Mouse (Mus musculus) lung, adult 2 months (tissue): Measurements from ENCODE around the gene Ppp6r2. TPM values are rescaled to one million over a fixed set of nuclear protein-coding genes. Genes with fewer than 3 reads are reported as not detected.
A peak's percentile ranks its signal among the peaks of the same experiment; 100 is the strongest.

Experiments
- DNase-seq: peaks from one replicate; pipeline ENCODE4 v3.0.0; 2022
- H3K4me1 ChIP-seq: fragments of 200-500 bp; 2 replicates; pipeline ENCODE4 v1.6.1; 2011; ENCODE audit warnings: low read length; ENCODE audit not compliant: control insufficient read depth, insufficient read depth
- H3K4me3 ChIP-seq: fragments of 200-500 bp; replicated peaks from 2 replicates; pipeline ENCODE3; 2011; ENCODE audit warnings: low read depth, mild to moderate bottlenecking, control low read depth, low read length; ENCODE audit errors: extremely low read depth
- CTCF ChIP-seq: fragments of 200-500 bp; IDR thresholded peaks from 2 replicates; pipeline ENCODE4 v1.5.1; 2011; ENCODE audit warnings: mild to moderate bottlenecking, low read length, control low read depth; ENCODE audit not compliant: insufficient read depth
- POLR2A ChIP-seq: fragments of 200-500 bp; IDR thresholded peaks from 2 replicates; pipeline ENCODE4 v1.6.1; 2011; ENCODE audit warnings: low read depth, mild to moderate bottlenecking, control low read depth, low read length, borderline replicate concordance; ENCODE audit errors: extremely low read depth
- WGBS: fragments of 180-500 bp; shearing (Covaris S2); methylation state at CpG from one replicate; pipeline ENCODE4 v1.1.7; 2018; 5-methylcytosine and 5-hydroxymethylcytosine counted together
- polyA plus RNA-seq: library from polyadenylated mRNA; depleted of rRNA; stranded (reverse); fragments of >200 nt; gene quantifications from 2 replicates; pipeline ENCODE4 v1.2.3, GENCODE M21; 2012

Gene Ppp6r2
- polyA plus RNA-seq, 1 experiment, result 153 TPM

DNA sequence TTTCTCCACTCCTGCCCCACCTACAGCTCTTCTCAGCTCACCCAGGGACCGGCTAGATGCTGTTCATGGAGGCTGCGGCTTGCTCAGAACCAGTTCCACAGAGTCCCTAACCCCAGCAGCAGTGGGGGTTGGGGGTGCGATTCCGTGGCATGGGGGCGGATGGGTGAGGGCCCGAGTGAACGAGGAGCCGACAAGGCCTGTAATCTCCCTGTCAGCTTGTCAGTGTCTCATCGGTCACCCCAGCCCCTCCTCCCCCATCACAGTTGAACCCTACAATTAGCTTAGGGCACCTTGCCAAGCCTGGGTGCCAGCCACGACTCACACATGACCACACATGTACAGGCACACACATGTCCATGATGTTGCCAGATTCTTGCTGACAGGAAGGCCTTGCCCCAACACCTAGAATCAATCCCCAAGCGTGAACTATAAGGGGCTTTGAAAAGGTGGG lies 36.4 kb upstream of the Ppp6r2 start:
- 51% methylated on average over 11 of the region's 11 CpGs for WGBS
- no peak overlapping the region for H3K4me3 ChIP-seq
- H3K4me1 ChIP-seq, result peaks cover 36% of the 10 kb centered on the region
- DNase-seq, result no peak
- TF ChIP-seq CTCF, result no peak

GRCm38 (mm10) chr15:89175411-89176155 lies 35.8 kb upstream of the Ppp6r2 start:
- Histone ChIP-seq H3K4me3 (no peak overlapping the region), H3K4me1 (peaks cover 30% of the 10 kb centered on the region)
- DNase-seq, result no peak
- no peak for TF ChIP-seq POLR2A
- no peak for TF ChIP-seq CTCF
- WGBS, result 39% methylated on average over 13 of the region's 13 CpGs

GRCm38 (mm10) chr15:89177121-89177520 lies 34.2 kb upstream of the Ppp6r2 start:
- H3K4me1 ChIP-seq, result peaks cover 28% of the 10 kb centered on the region
- DNase-seq, result peak; percentile 96
- no peak for TF ChIP-seq POLR2A
- no peak for TF ChIP-seq CTCF
- H3K4me3 ChIP-seq, result no peak overlapping the region
- 3% methylated on average over 5 of the region's 5 CpGs for WGBS

GRCm38 (mm10) chr15:89177576-89178259 lies 33.6 kb upstream of the Ppp6r2 start:
- DNase-seq, result no peak
- H3K4me3 ChIP-seq, result no peak overlapping the region
- peaks cover 29% of the 10 kb centered on the region for H3K4me1 ChIP-seq
- no peak for TF ChIP-seq POLR2A
- TF ChIP-seq CTCF, result no peak
- WGBS, result 32% methylated on average over 4 of the region's 4 CpGs

DNA sequence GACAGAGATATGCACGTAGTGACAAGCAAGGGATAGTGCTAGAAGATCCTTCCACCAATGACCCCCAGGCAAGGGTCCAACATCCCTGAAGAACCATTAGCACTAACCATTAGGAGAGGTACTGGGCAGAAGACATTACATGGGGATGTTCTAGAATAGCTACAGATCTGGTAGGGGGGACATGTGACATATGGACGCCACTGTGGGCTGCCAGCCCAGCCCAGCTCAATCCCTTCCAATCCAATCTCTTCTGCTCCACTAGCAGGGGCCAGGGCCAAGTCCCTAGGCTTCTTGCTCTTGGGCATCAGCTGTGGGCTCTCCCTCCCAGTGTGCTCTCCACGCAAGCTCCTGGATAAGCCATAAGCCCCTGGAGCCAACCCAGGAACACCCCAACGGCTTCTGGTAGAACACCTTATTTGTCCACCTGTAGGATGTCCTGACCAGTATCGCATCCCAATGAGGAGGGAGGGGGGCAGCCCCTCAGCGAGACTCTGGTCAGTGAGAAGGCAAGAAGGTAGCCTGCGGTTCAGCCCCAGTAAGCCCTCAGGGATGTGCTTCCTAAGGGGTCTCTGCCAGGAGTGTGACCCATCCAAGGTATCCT lies 33.0 kb upstream of the Ppp6r2 start:
- TF ChIP-seq POLR2A (no peak), CTCF (no peak)
- Histone ChIP-seq H3K4me3 (peak overlapping the region; percentile 14), H3K4me1 (peaks cover 28% of the 10 kb centered on the region)
- WGBS, result 47% methylated on average over 7 of the region's 7 CpGs
- no peak for DNase-seq

- peak; percentile 57; the same call in 1 of the 2 replicates for TF ChIP-seq POLR2A
- TF ChIP-seq CTCF, result no peak
- WGBS, result 9% methylated on average over 16 of the region's 16 CpGs
- peak; percentile 76 for DNase-seq
- Histone ChIP-seq H3K4me3 (peak overlapping the region; percentile 58), H3K4me1 (peaks cover 23% of the 10 kb centered on the region)
Observed at GRCm38 (mm10) chr15:89178954-89179629, 32.3 kb upstream of the Ppp6r2 start.

GRCm38 (mm10) chr15:89179630-89179964 lies 31.8 kb upstream of the Ppp6r2 start:
- Histone ChIP-seq H3K4me1 (peaks cover 23% of the 10 kb centered on the region), H3K4me3 (peak overlapping the region; percentile 58)
- TF ChIP-seq CTCF (no peak), POLR2A (no peak)
- no peak for DNase-seq
- 6% methylated on average over 6 of the region's 6 CpGs for WGBS

GRCm38 (mm10) chr15:89180081-89180541 lies 31.2 kb upstream of the Ppp6r2 start:
- peaks cover 23% of the 10 kb centered on the region for H3K4me1 ChIP-seq
- WGBS, result 1% methylated on average over 26 of the region's 26 CpGs
- H3K4me3 ChIP-seq, result peak overlapping the region; percentile 58
- DNase-seq, result peak; percentile 60
- TF ChIP-seq POLR2A, result no peak
- TF ChIP-seq CTCF, result no peak

- WGBS, result 1% methylated on average over 71 of the region's 72 CpGs
- peaks cover 23% of the 10 kb centered on the region for H3K4me1 ChIP-seq
- TF ChIP-seq POLR2A (peak; percentile 66; the same call in 1 of the 2 replicates), CTCF (no peak)
- DNase-seq, result peak; percentile 87
- H3K4me3 ChIP-seq, result peak within 1 kb of the TSS; percentile 88
Observed at GRCm38 (mm10) chr15:89180571-89181229, 30.7 kb upstream of the Ppp6r2 start, which contains the start of gene Plxnb2. Plxnb2 (minus strand) TSS chr15:89180788.
